Mouse (Mus musculus) cerebellum, postnatal 4 days (tissue): ENCODE measurements around the gene Lyg2.

ENCODE experiments used
- DNase-seq, 2 experiments: peaks; one replicate each; pipeline ENCODE4 v3.0.0; 2022; ENCODE audit warnings: low spot score in 2 of 2, mixed read lengths in 1 of 2

Gene Lyg2

GRCm38 (mm10) chr1:37916393-37916792 is at the start of gene Lyg2:
Gene Lyg2 (minus strand): TSS chr1:37916493.
- DNase-seq, result no peak

- no peak for DNase-seq
Observed at GRCm38 (mm10) chr1:37965571-37965970, 49.3 kb upstream of the Lyg2 start.

- peak in 1 of 2 experiments; percentile 22 for DNase-seq
Observed at GRCm38 (mm10) chr1:37959486-37959885, 43.2 kb upstream of the Lyg2 start.

GRCm38 (mm10) chr1:37958516-37958915 is 42.2 kb upstream of the Lyg2 start:
- DNase-seq, result no peak

GRCm38 (mm10) chr1:37957659-37958058 is 41.4 kb upstream of the Lyg2 start, which contains the start of gene Lyg1:
Gene Lyg1 (minus strand): TSS chr1:37957759.
- no peak for DNase-seq

GRCm38 (mm10) chr1:37956690-37957431 is 40.6 kb upstream of the Lyg2 start:
- DNase-seq, result no peak

- DNase-seq, result no peak
Observed at GRCm38 (mm10) chr1:37955251-37955650, 39.0 kb upstream of the Lyg2 start.

GRCm38 (mm10) chr1:37954786-37955185 is 38.5 kb upstream of the Lyg2 start:
- no peak for DNase-seq

GRCm38 (mm10) chr1:37948906-37949305 is 32.6 kb upstream of the Lyg2 start:
- DNase-seq, result no peak

- no peak for DNase-seq
Observed at GRCm38 (mm10) chr1:37931806-37932205, 15.5 kb upstream of the Lyg2 start.

- DNase-seq, result no peak
Observed at GRCm38 (mm10) chr1:37925971-37926370, 9.7 kb upstream of the Lyg2 start.

GRCm38 (mm10) chr1:37922536-37922935 is 6.2 kb upstream of the Lyg2 start:
- no peak for DNase-seq

- no peak for DNase-seq
Observed at GRCm38 (mm10) chr1:37918096-37918495, 1.8 kb upstream of the Lyg2 start.

- DNase-seq, result no peak
Observed at GRCm38 (mm10) chr1:37917666-37918065, 1.4 kb upstream of the Lyg2 start.

GRCm38 (mm10) chr1:37912751-37913150 is 3.5 kb downstream of the Lyg2 start:
- no peak for DNase-seq

- DNase-seq, result peak in 1 of 2 experiments; percentile 9
Observed at GRCm38 (mm10) chr1:37903178-37903577, 13.1 kb downstream of the Lyg2 start.

- DNase-seq, result no peak
Observed at GRCm38 (mm10) chr1:37900288-37900687, 16.0 kb downstream of the Lyg2 start.

- DNase-seq, result no peak
Observed at GRCm38 (mm10) chr1:37899816-37900215, 16.5 kb downstream of the Lyg2 start.

- DNase-seq, result no peak
Observed at GRCm38 (mm10) chr1:37894606-37895005, 21.7 kb downstream of the Lyg2 start.

- DNase-seq, result no peak
Observed at GRCm38 (mm10) chr1:37891400-37891799, 24.9 kb downstream of the Lyg2 start.

GRCm38 (mm10) chr1:37890025-37890652 is 26.2 kb downstream of the Lyg2 start, which contains the start of the genes Mitd1 and Mrpl30:
Gene Mitd1 (minus strand): TSS chr1:37890411.
Gene Mrpl30 (plus strand): TSS chr1:37890477.
- peak; percentile 81 to 87 for DNase-seq

- DNase-seq, result no peak
Observed at GRCm38 (mm10) chr1:37889206-37889605, 27.1 kb downstream of the Lyg2 start.

- DNase-seq, result no peak
Observed at GRCm38 (mm10) chr1:37884451-37884850, 31.8 kb downstream of the Lyg2 start.
